Mouse (Mus musculus) urinary bladder, postnatal 25 days (tissue): Measurements from ENCODE around the gene Phactr2.
"Not testable (repeated sequence)": the region's sequence is repeated elsewhere in the genome, so short reads cannot be mapped to it uniquely, and the experiment has no call there.

Experiments
- DNase-seq: peaks from one replicate; pipeline ENCODE4 v3.0.0; 2022; ENCODE audit warnings: low spot score

The Phactr2 gene

GRCm38 (mm10) chr10:13473833-13474567 lies at the start of gene Phactr2:
TSS of gene Phactr2 (minus strand) at chr10:13474412.
- peak; percentile 46 for DNase-seq

- DNase-seq = no peak
These were observed 47.6 kb upstream of the Phactr2 start for GRCm38 (mm10) chr10:13521857-13522256.

- DNase-seq = no peak
These were observed 28.2 kb upstream of the Phactr2 start for GRCm38 (mm10) chr10:13502371-13502770.

- DNase-seq = not testable (repeated sequence)
These were observed 27.3 kb upstream of the Phactr2 start for GRCm38 (mm10) chr10:13501533-13501932.

- DNase-seq = peak; percentile 83
These were observed 26.8 kb upstream of the Phactr2 start for GRCm38 (mm10) chr10:13500938-13501496.

GRCm38 (mm10) chr10:13500473-13500872 lies 26.3 kb upstream of the Phactr2 start:
- DNase-seq = no peak

GRCm38 (mm10) chr10:13499331-13499730 lies 25.1 kb upstream of the Phactr2 start, which contains the start of gene Fuca2:
TSS of gene Fuca2 (plus strand) at chr10:13499540.
- DNase-seq = no peak

- DNase-seq = no peak
These were observed 22.1 kb upstream of the Phactr2 start for GRCm38 (mm10) chr10:13496315-13496714.

- DNase-seq = no peak
These were observed 19.9 kb upstream of the Phactr2 start for GRCm38 (mm10) chr10:13493978-13494686.

GRCm38 (mm10) chr10:13489671-13490070 lies 15.5 kb upstream of the Phactr2 start:
- DNase-seq = no peak

- no peak for DNase-seq
These were observed 11.7 kb upstream of the Phactr2 start for GRCm38 (mm10) chr10:13485958-13486357.

GRCm38 (mm10) chr10:13479341-13479740 lies 5.1 kb upstream of the Phactr2 start:
- no peak for DNase-seq

- DNase-seq = no peak
These were observed 909 bp upstream of the Phactr2 start for GRCm38 (mm10) chr10:13475121-13475520.

GRCm38 (mm10) chr10:13474568-13474955 lies 350 bp upstream of the Phactr2 start:
- DNase-seq = no peak

- no peak for DNase-seq
These were observed 852 bp downstream of the Phactr2 start for GRCm38 (mm10) chr10:13473287-13473832.

GRCm38 (mm10) chr10:13470236-13470635 lies 4.0 kb downstream of the Phactr2 start:
- no peak for DNase-seq

GRCm38 (mm10) chr10:13468025-13468529 lies 6.1 kb downstream of the Phactr2 start:
- DNase-seq = not testable (repeated sequence)

GRCm38 (mm10) chr10:13466925-13467324 lies 7.3 kb downstream of the Phactr2 start:
- no peak for DNase-seq

GRCm38 (mm10) chr10:13464295-13464694 lies 9.9 kb downstream of the Phactr2 start:
- not testable (repeated sequence) for DNase-seq

- no peak for DNase-seq
These were observed 20.8 kb downstream of the Phactr2 start for GRCm38 (mm10) chr10:13453200-13453990.

GRCm38 (mm10) chr10:13451640-13452039 lies 22.6 kb downstream of the Phactr2 start:
- no peak for DNase-seq
